Mouse (Mus musculus) frontal cortex, postnatal 25 days (tissue): ENCODE data around the gene Gm47289.

Source experiments
- DNase-seq, 2 experiments: peaks; one replicate each; pipeline ENCODE4 v3.0.0; 2022; ENCODE audit warnings: low spot score in 2 of 2

Gene Gm47289

DNA sequence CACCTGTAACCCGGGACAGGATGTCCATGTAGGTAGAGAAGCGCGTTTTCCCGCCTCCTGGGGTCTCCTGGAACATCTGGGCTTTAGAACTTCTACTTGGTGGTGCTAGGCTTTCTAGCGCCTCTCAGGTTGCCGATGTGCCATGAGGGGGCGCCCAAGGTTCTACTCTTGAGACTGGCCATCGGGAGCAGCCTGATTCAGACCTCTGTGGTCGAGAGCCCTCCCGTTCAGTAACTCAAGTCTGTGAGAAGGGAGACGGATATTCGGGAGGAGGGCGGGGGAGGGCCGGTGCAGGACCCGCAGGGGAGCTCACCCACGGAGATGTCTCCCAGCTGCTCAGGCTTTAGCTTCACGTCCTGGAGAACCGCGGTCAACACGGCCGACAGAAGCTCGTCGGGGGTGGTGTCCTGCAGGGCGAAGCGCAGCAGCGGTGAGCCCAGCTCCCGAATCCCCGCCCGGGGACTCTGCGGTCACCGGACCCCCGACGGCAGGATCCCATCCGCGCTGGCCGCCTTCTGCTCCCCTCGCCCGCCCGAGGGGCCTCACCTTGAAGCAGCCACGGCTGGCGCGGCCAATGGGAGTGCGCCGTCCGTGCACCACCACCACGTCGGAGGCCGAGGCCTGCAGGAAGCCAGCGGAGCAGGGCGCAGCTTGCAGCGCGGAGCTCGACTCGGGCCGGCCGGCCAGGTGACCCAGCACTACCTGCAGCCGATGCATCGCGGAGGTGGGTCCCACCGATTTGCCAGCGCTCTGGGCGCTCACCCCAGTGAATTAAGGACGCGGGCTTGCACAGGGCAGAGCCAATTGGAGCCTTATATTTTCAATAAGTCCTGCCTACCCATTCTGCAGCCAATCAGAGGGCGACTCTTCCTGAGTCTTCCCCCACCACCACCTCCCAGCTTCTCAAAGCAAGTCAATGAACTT is 2.4 kb upstream of the Gm47289 start, which contains the start of gene Acaa1b:
Gene Acaa1b (minus strand): TSS at position 816 of the 924 bp plus-strand sequence.
- DNase-seq: peak; percentile 54 to 62

- no peak for DNase-seq
These were observed 1.7 kb downstream of the Gm47289 start for GRCm38 (mm10) chr9:119160689-119161088.

GRCm38 (mm10) chr9:119164743-119165142 is 5.8 kb downstream of the Gm47289 start:
- no peak for DNase-seq

- no peak for DNase-seq
These were observed 6.6 kb downstream of the Gm47289 start for GRCm38 (mm10) chr9:119165548-119165947.

DNA sequence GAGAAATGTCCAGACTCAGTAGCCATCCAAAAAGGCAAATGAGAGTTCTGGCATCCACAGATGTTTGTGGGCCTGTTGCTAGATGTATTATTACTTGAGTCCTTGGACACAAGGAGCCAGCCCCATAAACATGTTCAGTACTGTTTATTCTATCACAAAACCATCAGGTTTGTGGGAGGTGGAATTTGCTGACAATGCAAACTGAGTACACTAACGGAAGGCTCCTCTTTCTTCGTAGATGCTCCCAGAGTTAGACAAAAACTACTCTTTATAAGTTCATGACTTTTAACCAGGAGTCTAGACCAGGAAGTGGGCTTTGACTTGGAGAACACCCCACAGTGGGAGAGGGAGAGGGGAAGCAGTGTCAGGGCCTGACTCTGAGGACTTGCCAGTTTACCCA is 8.6 kb downstream of the Gm47289 start:
- DNase-seq: no peak

GRCm38 (mm10) chr9:119179292-119179691 is 20.3 kb downstream of the Gm47289 start:
- DNase-seq: no peak

DNA sequence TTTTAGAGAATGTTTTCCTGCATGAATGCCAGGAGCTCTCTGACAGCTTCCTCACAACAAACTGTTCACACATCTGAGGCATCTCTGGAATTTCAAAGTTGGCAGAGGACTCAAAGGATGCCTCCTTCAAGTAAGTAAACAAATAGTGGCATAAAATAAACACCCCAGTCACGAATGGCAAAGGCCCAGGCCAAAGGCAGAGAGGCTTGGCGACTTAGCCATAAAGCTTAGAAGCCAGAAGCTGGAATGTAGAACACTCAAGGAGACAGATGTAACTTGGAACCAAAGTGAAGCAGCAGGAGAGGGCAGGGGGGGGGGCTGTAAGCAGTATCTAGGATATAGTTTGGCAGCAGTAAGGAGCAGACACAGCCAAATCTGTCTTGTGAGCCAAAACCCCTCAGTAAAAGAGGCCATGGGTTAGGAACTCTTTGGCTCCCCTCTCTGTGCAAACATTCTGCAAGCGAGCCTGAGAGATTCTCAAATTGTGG is 22.3 kb downstream of the Gm47289 start:
- DNase-seq: no peak

DNA sequence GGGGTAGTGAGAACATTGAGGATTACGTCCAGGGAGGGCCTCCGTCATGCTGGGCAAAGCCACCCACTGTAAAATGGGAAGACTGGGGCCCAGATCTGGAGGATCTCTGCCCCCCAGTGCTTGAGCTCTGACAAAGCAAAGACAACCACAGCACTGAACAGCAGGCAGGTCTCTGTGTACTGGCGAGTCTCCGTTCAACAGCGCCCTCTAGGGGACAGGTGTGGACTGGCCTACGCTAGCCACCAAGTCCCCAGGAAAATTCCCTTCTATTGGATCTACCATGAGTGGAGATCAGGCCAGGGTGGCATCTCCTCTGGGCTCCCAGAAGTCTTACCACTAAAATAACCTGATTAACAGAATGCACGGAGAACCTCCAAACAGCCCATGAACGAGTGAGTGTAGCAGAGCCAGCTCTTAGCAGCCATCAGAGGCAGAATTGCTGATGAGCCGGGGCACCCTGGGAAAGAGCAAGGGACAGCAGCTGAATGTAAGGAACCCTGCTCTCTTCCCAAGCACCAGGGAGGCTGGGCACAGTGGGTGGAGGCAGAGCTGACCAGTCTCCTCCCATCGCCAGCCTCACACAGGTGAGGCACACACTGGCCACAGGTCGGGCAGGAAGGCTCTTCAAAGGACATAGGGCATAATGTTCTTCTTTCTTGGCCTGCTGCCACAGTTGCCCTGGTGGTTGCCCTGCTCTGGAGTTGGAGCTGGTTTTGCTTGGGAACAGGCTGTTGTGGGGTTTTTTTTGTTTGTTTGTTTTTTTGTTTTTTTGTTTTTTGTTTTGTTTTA is 33.4 kb downstream of the Gm47289 start:
- DNase-seq: no peak

DNA sequence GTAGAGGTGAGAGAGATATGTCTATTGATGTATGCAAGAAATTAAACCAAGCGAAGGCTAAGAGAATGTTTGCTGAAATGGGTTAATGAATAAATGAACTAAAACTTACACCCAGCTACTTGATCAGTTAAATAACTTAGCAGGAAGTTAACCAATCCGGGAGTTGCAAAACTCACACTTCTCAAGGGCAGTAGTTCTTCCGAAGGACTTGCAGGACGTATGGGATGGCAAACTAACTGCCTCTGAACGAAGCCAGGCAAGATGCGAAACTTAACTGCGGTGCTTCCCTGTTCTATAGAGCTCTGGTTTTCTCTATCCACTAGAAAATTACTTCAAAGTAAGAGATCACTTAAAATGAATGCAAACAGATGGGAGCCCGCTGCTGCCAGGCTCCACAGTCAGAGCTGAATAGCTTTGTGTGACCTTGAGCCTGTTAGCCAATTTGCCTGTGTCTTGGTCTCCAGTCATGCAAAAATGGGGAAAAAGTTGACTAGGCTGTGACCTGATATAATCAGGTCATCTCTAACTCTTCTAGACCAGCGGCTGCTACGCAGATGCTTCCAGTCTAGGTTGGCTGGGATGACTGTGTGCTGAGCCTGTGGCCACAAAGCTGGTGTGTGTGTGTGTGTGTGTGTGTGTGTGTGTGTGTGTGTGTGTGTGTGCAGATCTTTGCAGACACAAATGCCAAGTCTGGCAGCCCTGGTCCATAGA is 40.3 kb downstream of the Gm47289 start:
- DNase-seq: no peak

DNA sequence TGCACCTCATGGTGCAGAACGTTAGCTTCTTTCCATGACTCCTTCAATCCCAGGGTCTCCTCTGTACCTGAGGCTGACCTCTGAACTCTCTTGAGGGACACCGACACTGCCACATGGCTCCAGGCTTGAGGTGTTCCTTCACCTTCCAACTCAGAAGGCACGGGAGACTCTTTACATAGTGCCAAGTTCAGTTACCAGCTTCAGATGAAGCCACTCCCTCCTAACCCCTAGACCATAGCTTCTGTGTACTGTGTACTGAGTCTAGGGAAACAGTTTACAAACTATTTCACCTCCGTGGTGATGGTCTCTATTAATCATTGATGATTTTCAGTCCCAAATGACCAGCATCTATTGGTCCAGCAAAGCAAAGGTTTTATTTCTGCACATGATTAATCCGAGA is 42.7 kb downstream of the Gm47289 start:
- DNase-seq: no peak

- DNase-seq: no peak
These were observed 44.7 kb downstream of the Gm47289 start for GRCm38 (mm10) chr9:119203617-119204016.

DNA sequence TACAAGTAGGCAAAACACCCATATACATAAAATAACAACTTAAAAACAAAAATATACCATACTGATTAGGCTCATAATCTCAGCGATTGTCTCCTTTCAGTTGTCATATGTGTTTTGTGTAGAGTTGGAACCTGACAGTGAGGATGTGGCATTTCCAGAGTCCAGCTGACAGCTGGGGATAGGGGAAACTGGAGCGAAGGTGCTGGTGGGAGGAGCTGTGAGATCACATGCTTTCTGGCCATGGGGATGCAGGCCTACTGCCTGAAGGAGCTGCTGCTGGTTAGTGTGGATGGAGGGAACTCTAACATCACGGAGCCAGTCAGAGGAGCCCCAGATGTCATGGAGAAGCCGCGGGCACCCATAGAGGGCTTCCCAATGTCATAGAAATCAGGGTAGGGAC is 46.8 kb downstream of the Gm47289 start:
- DNase-seq: no peak

- DNase-seq: no peak
These were observed 47.7 kb downstream of the Gm47289 start for GRCm38 (mm10) chr9:119206666-119207065.

DNA sequence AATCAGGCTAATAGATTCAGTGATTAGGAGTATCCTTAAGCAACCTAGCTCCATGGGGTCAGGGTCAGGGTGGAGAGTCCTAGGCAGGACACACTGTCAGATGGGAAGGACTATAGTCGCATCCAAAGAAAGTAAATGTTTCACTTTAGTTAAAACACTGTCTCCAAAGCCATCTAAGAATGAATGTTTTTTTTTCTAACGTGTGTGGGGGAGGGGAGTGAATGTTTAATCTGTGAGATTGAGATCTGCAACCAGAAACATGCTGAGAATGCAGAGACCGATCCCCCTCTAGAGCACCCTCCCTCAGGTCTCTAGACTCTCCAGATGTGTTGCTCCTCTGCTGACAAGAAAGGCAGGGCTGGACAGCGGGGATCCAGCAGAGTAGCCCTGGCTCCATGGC is 48.2 kb downstream of the Gm47289 start:
- DNase-seq: no peak

DNA sequence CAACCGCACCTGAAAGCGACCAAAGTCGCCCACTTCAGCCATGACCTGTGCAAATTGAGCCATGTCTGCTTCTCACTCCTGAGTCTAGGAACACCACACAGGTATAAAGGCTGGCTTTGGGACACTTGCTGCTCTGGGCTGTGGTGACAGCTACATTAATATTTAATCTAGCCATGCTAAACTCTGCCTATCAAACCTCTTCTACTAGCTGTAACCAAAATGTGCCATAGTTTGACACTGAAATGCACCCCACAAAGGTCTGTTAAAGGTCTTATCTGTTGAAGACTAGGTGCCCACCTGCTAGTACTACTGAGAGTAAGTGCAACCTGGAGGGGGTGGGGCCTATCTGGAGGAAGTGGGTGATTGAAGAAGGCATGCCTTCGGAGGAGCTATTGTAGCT is 50.0 kb downstream of the Gm47289 start, which contains the start of gene Slc22a13:
Gene Slc22a13 (minus strand): TSS at position 101 of the 400 bp plus-strand sequence.
- no peak for DNase-seq
